Mouse (Mus musculus): Measurements from ENCODE around the gene Phlpp2. TPM values are rescaled to one million over a fixed set of nuclear protein-coding genes. Genes with fewer than 3 reads are reported as not detected.

The Phlpp2 gene
- total and polyA plus RNA-seq, 3 experiments = 1.7 to 5.9 TPM; not detected in 1

DNA sequence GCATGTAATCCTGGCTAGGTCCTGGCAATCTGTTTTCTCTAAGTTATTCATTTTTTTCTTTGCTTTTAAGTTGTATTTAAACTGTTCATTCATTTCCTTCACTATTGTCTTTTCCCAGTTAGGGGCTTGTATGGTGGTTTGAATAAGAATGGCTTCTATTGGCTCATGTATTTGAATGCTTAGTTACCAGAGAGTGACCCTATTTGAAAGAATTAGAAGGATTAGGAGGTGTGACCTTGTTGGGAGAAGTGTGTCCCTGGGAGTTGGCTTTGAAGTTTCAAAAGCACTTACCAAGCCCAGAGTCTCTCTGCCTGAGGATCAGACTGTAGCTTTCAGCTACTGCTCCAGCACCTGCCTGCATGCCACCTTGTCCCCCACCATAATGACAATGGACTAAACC lies 17.0 kb downstream of the Phlpp2 start:
- Histone ChIP-seq H3K79me2 (ENCODE audit: control insufficient read depth, insufficient read depth, low read length, poor library complexity) (no peaks in the 10 kb centered on the region), H3K27me3 (ENCODE audit: control insufficient read depth in 1 of 2, insufficient read depth in 2 of 2, low read length in 2 of 2) (no peaks in the 10 kb centered on the region), H3K4me1 (ENCODE audit: control insufficient read depth in 1 of 2, insufficient read depth in 2 of 2, low read length in 2 of 2) (no peaks in the 10 kb centered on the region), H3K27ac (ENCODE audit: control insufficient read depth, low read depth, low read length) (no peak overlapping the region), H3K9ac (ENCODE audit: control insufficient read depth, low read depth, low read length, poor library complexity, severe bottlenecking) (no peak overlapping the region), H3K4me3 (ENCODE audit: control insufficient read depth in 1 of 2, insufficient read depth in 1 of 2, low read depth in 2 of 2, low read length in 2 of 2) (no peak overlapping the region), H3K36me3 (ENCODE audit: control insufficient read depth in 1 of 2, insufficient read depth in 2 of 2, low read length in 2 of 2) (no peaks in the 10 kb centered on the region), H3K9me3 (replicated peaks; ENCODE audit: insufficient read depth, low read length) (no peaks in the 10 kb centered on the region)
- no peak for DNase-seq (ENCODE audit: low read depth, low spot score)
- TF ChIP-seq TAL1 (IDR thresholded peaks at IDR 0.05; ENCODE audit: low read length) (no peak), TBP (IDR thresholded peaks at IDR 0.05; ENCODE audit: low read depth, low read length) (no peak), RCOR1 (IDR thresholded peaks at IDR 0.05; ENCODE audit: low read depth, low read length) (no peak), UBTF (IDR thresholded peaks at IDR 0.05; ENCODE audit: borderline replicate concordance, insufficient read depth, low read depth, low read length) (no peak), MXI1 (IDR thresholded peaks at IDR 0.05; ENCODE audit: low read depth, low read length) (no peak), RAD21 (IDR thresholded peaks at IDR 0.05; ENCODE audit: low read depth, low read length) (no peak)

DNA sequence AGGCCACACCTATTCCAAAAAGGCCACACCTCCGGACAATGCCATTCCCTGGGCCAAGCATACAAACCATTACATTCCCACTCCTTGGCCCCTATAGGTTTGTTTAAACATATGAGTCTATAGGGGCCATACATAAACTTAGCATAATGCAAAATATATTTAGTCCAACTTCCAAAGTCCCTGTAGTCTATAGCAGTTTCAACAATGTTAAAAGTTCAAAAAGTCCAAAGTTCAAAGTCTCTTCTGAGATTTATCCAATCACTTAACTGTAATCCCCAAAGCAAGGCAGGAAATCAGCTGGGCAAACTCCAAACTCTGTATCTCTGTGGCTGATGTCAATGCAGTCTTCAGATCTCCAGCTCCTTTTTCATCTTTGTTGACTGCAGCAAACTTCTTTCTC lies 20.9 kb downstream of the Phlpp2 start:
- Histone ChIP-seq H3K4me1 (ENCODE audit: control insufficient read depth in 1 of 2, insufficient read depth in 2 of 2, low read length in 2 of 2) (no peaks in the 10 kb centered on the region), H3K9me3 (replicated peaks; ENCODE audit: insufficient read depth, low read length) (no peaks in the 10 kb centered on the region), H3K27me3 (ENCODE audit: control insufficient read depth in 1 of 2, insufficient read depth in 2 of 2, low read length in 2 of 2) (no peaks in the 10 kb centered on the region), H3K9ac (ENCODE audit: control insufficient read depth, low read depth, low read length, poor library complexity, severe bottlenecking) (no peak overlapping the region), H3K36me3 (ENCODE audit: control insufficient read depth in 1 of 2, insufficient read depth in 2 of 2, low read length in 2 of 2) (no peaks in the 10 kb centered on the region), H3K27ac (ENCODE audit: control insufficient read depth, low read depth, low read length) (no peak overlapping the region), H3K79me2 (ENCODE audit: control insufficient read depth, insufficient read depth, low read length, poor library complexity) (no peaks in the 10 kb centered on the region), H3K4me3 (ENCODE audit: control insufficient read depth in 1 of 2, insufficient read depth in 1 of 2, low read depth in 2 of 2, low read length in 2 of 2) (no peak overlapping the region)
- TF ChIP-seq E2F4 (IDR thresholded peaks at IDR 0.05; ENCODE audit: borderline replicate concordance, low read depth, low read length) = no peak
- no peak for DNase-seq (ENCODE audit: low read depth, low spot score)

DNA sequence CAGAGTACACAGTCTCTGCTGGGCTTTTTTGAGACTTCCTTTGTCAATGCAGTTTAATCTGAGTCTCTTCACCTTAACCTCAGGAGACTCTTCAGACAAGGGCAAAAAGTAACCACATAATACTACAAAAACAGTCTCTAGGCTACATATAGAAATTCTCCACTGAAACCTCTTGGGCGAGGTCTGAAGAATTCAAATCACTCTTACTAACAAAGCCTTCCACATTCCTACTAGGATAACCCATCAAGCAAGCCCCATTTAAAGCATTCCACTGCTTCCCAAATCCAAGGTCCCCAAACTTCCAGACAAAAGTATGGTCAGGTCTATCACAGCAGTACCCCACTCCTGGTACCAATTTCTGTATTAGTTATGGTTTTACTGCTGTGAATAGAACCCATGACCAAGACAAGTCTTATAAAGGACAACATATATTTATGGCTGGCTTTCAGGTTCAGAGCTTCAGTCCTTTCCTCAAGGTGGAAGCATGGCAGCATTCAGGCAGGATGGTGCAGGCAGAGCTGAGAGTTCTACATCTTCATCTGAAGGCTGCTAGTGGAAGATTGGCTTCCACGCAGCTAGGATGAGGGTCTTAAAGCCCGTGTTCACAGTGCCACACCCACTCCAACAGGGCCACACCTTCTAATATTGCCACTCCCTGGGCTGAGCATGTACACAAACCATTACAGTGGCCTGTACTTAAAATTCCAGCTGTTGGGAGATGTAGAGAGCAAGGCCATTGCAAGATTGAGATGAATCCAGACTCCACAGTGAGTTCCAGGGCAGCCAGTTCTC lies 22.6 kb downstream of the Phlpp2 start:
- Histone ChIP-seq H3K27me3 (ENCODE audit: control insufficient read depth in 1 of 2, insufficient read depth in 2 of 2, low read length in 2 of 2) (no peaks in the 10 kb centered on the region), H3K36me3 (ENCODE audit: control insufficient read depth in 1 of 2, insufficient read depth in 2 of 2, low read length in 2 of 2) (no peaks in the 10 kb centered on the region), H3K4me3 (ENCODE audit: control insufficient read depth in 1 of 2, insufficient read depth in 1 of 2, low read depth in 2 of 2, low read length in 2 of 2) (no peak overlapping the region), H3K27ac (ENCODE audit: control insufficient read depth, low read depth, low read length) (no peak overlapping the region), H3K4me1 (ENCODE audit: control insufficient read depth in 1 of 2, insufficient read depth in 2 of 2, low read length in 2 of 2) (no peaks in the 10 kb centered on the region), H3K79me2 (ENCODE audit: control insufficient read depth, insufficient read depth, low read length, poor library complexity) (no peaks in the 10 kb centered on the region), H3K9ac (ENCODE audit: control insufficient read depth, low read depth, low read length, poor library complexity, severe bottlenecking) (no peak overlapping the region), H3K9me3 (replicated peaks; ENCODE audit: insufficient read depth, low read length) (no peaks in the 10 kb centered on the region)
- TF ChIP-seq CTCF (IDR thresholded peaks at IDR 0.05 in 2 of 3, conservative IDR thresholded peaks at IDR 0.05 in 1 of 3; ENCODE audit: control insufficient read depth in 1 of 3, insufficient read depth in 1 of 3, low read depth in 2 of 3, low read length in 3 of 3, poor library complexity in 1 of 3, severe bottlenecking in 1 of 3) (no peak), TBP (IDR thresholded peaks at IDR 0.05; ENCODE audit: low read depth, low read length) (no peak), NRF1 (IDR thresholded peaks at IDR 0.05; ENCODE audit: insufficient read depth, low read depth, low read length, poor library complexity, severe bottlenecking) (no peak), MAFK (IDR thresholded peaks at IDR 0.05; ENCODE audit: borderline replicate concordance, low read depth, low read length) (no peak), BHLHE40 (IDR thresholded peaks at IDR 0.05; ENCODE audit: borderline replicate concordance, low read depth, low read length) (no peak), MAX (IDR thresholded peaks at IDR 0.05; ENCODE audit: low read length) (no peak), MYB (IDR thresholded peaks at IDR 0.05; ENCODE audit: low read depth, low read length) (no peak), GABPA (IDR thresholded peaks at IDR 0.05; ENCODE audit: low read depth, low read length) (no peak), USF2 (IDR thresholded peaks at IDR 0.05; ENCODE audit: borderline replicate concordance in 1 of 2, insufficient read depth in 1 of 2, low read depth in 1 of 2, low read length in 2 of 2) (no peak), ZNF384 (IDR thresholded peaks at IDR 0.05; ENCODE audit: low read depth, low read length) (no peak), ETS1 (IDR thresholded peaks at IDR 0.05; ENCODE audit: low read depth, low read length) (no peak), POLR2AphosphoS2 (IDR thresholded peaks at IDR 0.05; ENCODE audit: low read length) (no peak), POLR2A (IDR thresholded peaks at IDR 0.05; ENCODE audit: control insufficient read depth in 1 of 2, insufficient read depth in 1 of 2, low read depth in 1 of 2, low read length in 2 of 2, poor library complexity in 1 of 2) (no peak), USF1 (IDR thresholded peaks at IDR 0.05; ENCODE audit: low read depth, low read length) (no peak)
- DNase-seq (ENCODE audit: low read depth, low spot score) = no peak
